Comparison of ENCODE assay signal across 8 mouse cellular contexts in the genomic region with DNA sequence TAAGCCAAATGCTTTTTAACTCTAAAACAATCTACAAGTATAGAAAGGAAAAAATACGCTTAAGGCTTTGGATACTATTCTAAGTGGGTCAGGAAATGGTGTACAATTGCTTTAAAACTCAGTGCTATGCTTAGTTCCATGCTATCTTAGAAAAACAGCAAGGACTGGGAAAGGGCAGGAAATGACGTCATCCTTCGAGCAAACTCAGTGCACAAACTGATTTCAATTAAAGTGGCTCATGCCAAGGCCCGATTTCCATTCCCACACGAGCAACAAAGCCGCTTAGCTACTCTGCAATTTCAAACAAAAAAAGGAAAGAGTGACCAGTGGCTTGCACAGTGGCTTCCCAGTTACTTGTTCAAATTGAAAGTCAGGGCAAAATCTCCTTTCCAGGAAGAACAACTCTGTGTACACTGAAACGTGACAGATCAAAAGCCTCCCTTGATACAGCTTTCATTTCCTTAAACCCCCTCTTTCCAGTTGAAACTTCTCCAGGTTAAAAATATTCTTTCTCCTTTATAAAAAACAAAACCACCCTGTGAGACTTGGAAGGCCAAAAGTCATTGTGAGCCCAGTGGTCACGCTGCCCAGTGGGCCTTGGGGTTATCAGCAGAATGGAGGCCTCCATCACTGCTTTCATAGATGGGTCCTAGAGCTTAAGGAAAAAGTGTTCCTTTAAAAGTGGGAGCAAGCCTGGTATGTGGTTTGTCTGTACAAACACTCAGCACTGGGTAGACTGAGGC. TPM values are rescaled to one million over a fixed set of nuclear protein-coding genes. Genes with fewer than 3 reads are reported as not detected.
DNase-seq lines count a peak whose midpoint lies in the region; ATAC-seq lines count a peak whose summit lies in the region.
"Had no signal": no experiment of that assay in that cellular context is flagged by ENCODE, and none has a peak within 500 bp of the region (broad histone marks: within the 10 kb centered on the region; RNA-seq: fewer than 3 reads in every experiment).

No protein-coding gene starts in this region.

- peaks cover 42% of the 10 kb centered on the region for H3K4me1 ChIP-seq in megakaryocyte, embryonic 14.5 days
- no peaks in the 10 kb centered on the region for H3K4me1 ChIP-seq in embryonic facial prominence, embryonic 14.5 days (ENCODE audit: control insufficient read depth, insufficient read depth, low read length)
- peaks cover 35% of the 10 kb centered on the region for H3K4me1 ChIP-seq in heart, embryonic 15.5 days (replicated peaks)
- peaks cover 20% of the 10 kb centered on the region for H3K4me1 ChIP-seq in lung, embryonic 15.5 days
- H3K4me1 ChIP-seq in hindbrain, embryonic 10.5 days (replicated peaks) = no peaks in the 10 kb centered on the region
- H3K4me1 ChIP-seq: liver, embryonic 13.5 days had no signal

- no peaks in the 10 kb centered on the region for H3K9me3 ChIP-seq in megakaryocyte, embryonic 14.5 days
- no peaks in the 10 kb centered on the region for H3K9me3 ChIP-seq in embryonic facial prominence, embryonic 14.5 days (ENCODE audit: control insufficient read depth, low read length)
- H3K9me3 ChIP-seq in heart, embryonic 15.5 days (replicated peaks) = no peaks in the 10 kb centered on the region
- no peaks in the 10 kb centered on the region for H3K9me3 ChIP-seq in lung, embryonic 15.5 days
- no peaks in the 10 kb centered on the region for H3K9me3 ChIP-seq in hindbrain, embryonic 10.5 days
- H3K9me3 ChIP-seq: liver, embryonic 13.5 days had no signal

- H3K27me3 ChIP-seq in megakaryocyte, embryonic 14.5 days (replicated peaks) = peaks cover 37% of the 10 kb centered on the region
- no peaks in the 10 kb centered on the region for H3K27me3 ChIP-seq in embryonic facial prominence, embryonic 14.5 days (replicated peaks; ENCODE audit: control insufficient read depth, insufficient read depth, low read length)
- no peaks in the 10 kb centered on the region for H3K27me3 ChIP-seq in heart, embryonic 15.5 days
- H3K27me3 ChIP-seq in lung, embryonic 15.5 days = no peaks in the 10 kb centered on the region
- H3K27me3 ChIP-seq in hindbrain, embryonic 10.5 days (ENCODE audit: insufficient read depth, poor library complexity, severe bottlenecking) = no peaks in the 10 kb centered on the region
- H3K27me3 ChIP-seq: liver, embryonic 13.5 days had no signal

- no peak overlapping the region for H3K9ac ChIP-seq in embryonic facial prominence, embryonic 14.5 days (ENCODE audit: low read depth, low read length)
- no peak overlapping the region for H3K9ac ChIP-seq in heart, embryonic 15.5 days
- H3K9ac ChIP-seq in lung, embryonic 15.5 days = no peak overlapping the region
- H3K9ac ChIP-seq: liver, embryonic 13.5 days had no signal

- no peaks in the 10 kb centered on the region for H3K36me3 ChIP-seq in megakaryocyte, embryonic 14.5 days (replicated peaks; ENCODE audit: low read length)
- peaks cover 52% of the 10 kb centered on the region for H3K36me3 ChIP-seq in embryonic facial prominence, embryonic 14.5 days (ENCODE audit: control insufficient read depth, insufficient read depth, low read length)
- H3K36me3 ChIP-seq in heart, embryonic 15.5 days = peaks cover 12% of the 10 kb centered on the region; the same call in 1 of the 2 replicates
- peaks cover 26% of the 10 kb centered on the region for H3K36me3 ChIP-seq in lung, embryonic 15.5 days
- peaks cover 20% of the 10 kb centered on the region for H3K36me3 ChIP-seq in hindbrain, embryonic 10.5 days
- H3K36me3 ChIP-seq: liver, embryonic 13.5 days had no signal

- peak overlapping the region; percentile 70 for H3K27ac ChIP-seq in embryonic facial prominence, embryonic 14.5 days (replicated peaks; ENCODE audit: low read depth, low read length)
- peak overlapping the region; percentile 83 for H3K27ac ChIP-seq in heart, embryonic 15.5 days
- H3K27ac ChIP-seq in lung, embryonic 15.5 days = peak overlapping the region; percentile 53
- no peak overlapping the region for H3K27ac ChIP-seq in hindbrain, embryonic 10.5 days
- H3K27ac ChIP-seq: liver, embryonic 13.5 days had no signal

- DNase-seq in embryonic facial prominence, embryonic 14.5 days (ENCODE audit: low spot score) = peak; percentile 77
- no peak for DNase-seq in spleen, adult 18-20 months
- DNase-seq in hindbrain, embryonic 10.5 days (ENCODE audit: low spot score) = no peak
- DNase-seq: liver, embryonic 13.5 days had no signal

- no peak for ATAC-seq in megakaryocyte, adult 5-6 weeks (ENCODE audit: poor library complexity, severe bottlenecking)
- no peak for ATAC-seq in embryonic facial prominence, embryonic 14.5 days (ENCODE audit: low read depth)
- peak; percentile 83 for ATAC-seq in heart, embryonic 15.5 days (replicated peaks; ENCODE audit: insufficient number of reproducible peaks, insufficient read depth, low FRiP score, low read depth)
- ATAC-seq in lung, embryonic 15.5 days (ENCODE audit: borderline replicate concordance, extremely low read depth, low FRiP score, low TSS enrichment) = no peak

- H3K4me3 ChIP-seq in megakaryocyte, embryonic 14.5 days (replicated peaks) = peak overlapping the region; percentile 31
- H3K4me3 ChIP-seq in embryonic facial prominence, embryonic 14.5 days (ENCODE audit: low read depth, low read length) = no peak overlapping the region
- no peak overlapping the region for H3K4me3 ChIP-seq in heart, embryonic 15.5 days
- H3K4me3 ChIP-seq in lung, embryonic 15.5 days = no peak overlapping the region
- no peak overlapping the region for H3K4me3 ChIP-seq in hindbrain, embryonic 10.5 days
- H3K4me3 ChIP-seq: liver, embryonic 13.5 days had no signal

- WGBS in embryonic facial prominence, embryonic 14.5 days = 43% methylated on average over 8 of the region's 8 CpGs
- WGBS in heart, embryonic 15.5 days = 44% methylated on average over 8 of the region's 8 CpGs
- WGBS in lung, embryonic 15.5 days = 34% methylated on average over 8 of the region's 8 CpGs
- 76% methylated on average over 8 of the region's 8 CpGs for WGBS in hindbrain, embryonic 10.5 days

- H3K4me2 ChIP-seq in embryonic facial prominence, embryonic 14.5 days (ENCODE audit: low read depth, low read length) = no peak overlapping the region
- no peak overlapping the region for H3K4me2 ChIP-seq in heart, embryonic 15.5 days
- no peak overlapping the region for H3K4me2 ChIP-seq in lung, embryonic 15.5 days
- H3K4me2 ChIP-seq: liver, embryonic 13.5 days had no signal

RNA-seq across cellular contexts. Expression of a gene that starts 34.2 kb away (rescaled TPM):
- polyA plus RNA-seq in megakaryocyte, embryonic 14.5 days (2012; ENCODE audit: insufficient read depth, low replicate concordance) = not detected in 2 replicates
- total RNA-seq in megakaryocyte, adult 5-6 weeks (2015) = not detected in 2 replicates
- total RNA-seq in megakaryocyte, adult 5-6 weeks (2017) = not detected in 2 replicates
- polyA plus RNA-seq in embryonic facial prominence, embryonic 14.5 days (2014; fragmentation: Nextera tagmentation; extraction: Ambion mirVana) = 0.31 and 0.60 TPM in 2 replicates
- polyA plus RNA-seq in heart, embryonic 15.5 days (2015; fragmentation: Nextera tagmentation; extraction: Ambion mirVana) = 0.23 and 0.53 TPM in 2 replicates
- 0.44 and 0.50 TPM in 2 replicates for polyA plus RNA-seq in lung, embryonic 15.5 days (2015; fragmentation: Nextera tagmentation; extraction: Ambion mirVana)
- 0.17 and 0.21 TPM in 2 replicates for polyA plus RNA-seq in hindbrain, embryonic 10.5 days (2016; fragmentation: Nextera tagmentation; extraction: Ambion mirVana)
- polyA plus RNA-seq: liver, embryonic 13.5 days had no signal

RNA-seq across cellular contexts. Expression of a gene that starts 37.1 kb away (rescaled TPM):
- polyA plus RNA-seq in megakaryocyte, embryonic 14.5 days (2012; ENCODE audit: insufficient read depth, low replicate concordance) = not detected in 2 replicates
- total RNA-seq in megakaryocyte, adult 5-6 weeks (2015) = 0.16 and 0.18 TPM in 2 replicates
- total RNA-seq in megakaryocyte, adult 5-6 weeks (2017) = 0.37 TPM in 2 replicates
- 61.0 and 61.1 TPM in 2 replicates for polyA plus RNA-seq in embryonic facial prominence, embryonic 14.5 days (2014; fragmentation: Nextera tagmentation; extraction: Ambion mirVana)
- polyA plus RNA-seq in heart, embryonic 15.5 days (2015; fragmentation: Nextera tagmentation; extraction: Ambion mirVana) = 16.8 and 24.6 TPM in 2 replicates
- polyA plus RNA-seq in lung, embryonic 15.5 days (2015; fragmentation: Nextera tagmentation; extraction: Ambion mirVana) = 30.4 and 32.5 TPM in 2 replicates
- polyA plus RNA-seq in hindbrain, embryonic 10.5 days (2016; fragmentation: Nextera tagmentation; extraction: Ambion mirVana) = 6.1 and 7.0 TPM in 2 replicates
